Mouse (Mus musculus): ENCODE results near the gene Mau2. TPM values are rescaled to one million over a fixed set of nuclear protein-coding genes. Genes with fewer than 3 reads are reported as not detected.

Gene Mau2
- polyA plus RNA-seq, 2 experiments, result 50.5 to 85.5 TPM

- H3K4me2 ChIP-seq (replicated peaks; ENCODE audit: low read depth, low read length, severe bottlenecking), result no peak overlapping the region
- no peak overlapping the region for H3K4me3 ChIP-seq (replicated peaks; ENCODE audit: low read length)
- H3K4me1 ChIP-seq (ENCODE audit: control insufficient read depth, insufficient read depth, low read length), result peaks cover 6% of the 10 kb centered on the region
- H3K36me3 ChIP-seq (ENCODE audit: control insufficient read depth, insufficient read depth, low read length), result no peaks in the 10 kb centered on the region
- no peaks in the 10 kb centered on the region for H3K9me3 ChIP-seq (ENCODE audit: control insufficient read depth, low read length)
- TF ChIP-seq POLR2A (IDR thresholded peaks at IDR 0.05; ENCODE audit: borderline replicate concordance, extremely low read depth, insufficient read depth, insufficient read length), result no peak
- ATAC-seq (ENCODE audit: low FRiP score, low read depth) (no peak), DNase-seq (ENCODE audit: low spot score) (no peak)
- peaks cover 92% of the 10 kb centered on the region for H3K27me3 ChIP-seq (ENCODE audit: control insufficient read depth, insufficient read depth, low read length)
- 65% methylated on average over 1 of the region's 1 CpGs for WGBS
- H3K9ac ChIP-seq (ENCODE audit: low read depth, low read length, severe bottlenecking), result no peak overlapping the region
- no peak overlapping the region for H3K27ac ChIP-seq (replicated peaks; ENCODE audit: low read depth, low read length)
Measured at GRCm38 (mm10) chr8:70086151-70086550, 43.6 kb upstream of the Mau2 start.

GRCm38 (mm10) chr8:70084191-70085065 lies 41.9 kb upstream of the Mau2 start:
- DNase-seq (ENCODE audit: low spot score), result no peak
- Histone ChIP-seq H3K36me3 (ENCODE audit: control insufficient read depth, insufficient read depth, low read length) (no peaks in the 10 kb centered on the region), H3K4me1 (ENCODE audit: control insufficient read depth, insufficient read depth, low read length) (peaks cover 6% of the 10 kb centered on the region), H3K27ac (replicated peaks; ENCODE audit: low read depth, low read length) (no peak overlapping the region), H3K9me3 (ENCODE audit: control insufficient read depth, low read length) (no peaks in the 10 kb centered on the region), H3K9ac (ENCODE audit: low read depth, low read length, severe bottlenecking) (peak overlapping the region; percentile 40), H3K4me3 (replicated peaks; ENCODE audit: low read length) (peak overlapping the region; percentile 39), H3K4me2 (replicated peaks; ENCODE audit: low read depth, low read length, severe bottlenecking) (peak overlapping the region; percentile 66), H3K27me3 (ENCODE audit: control insufficient read depth, insufficient read depth, low read length) (peaks cover 77% of the 10 kb centered on the region)
- 0 out of 2 replicates have a peak, but pooled peaks have one; percentile 19 for ATAC-seq (ENCODE audit: low FRiP score, low read depth)
- TF ChIP-seq POLR2A (IDR thresholded peaks at IDR 0.05; ENCODE audit: borderline replicate concordance, extremely low read depth, insufficient read depth, insufficient read length), result no peak
- 3% methylated on average over 59 of the region's 71 CpGs for WGBS

GRCm38 (mm10) chr8:70083285-70083684 lies 40.8 kb upstream of the Mau2 start, which contains the start of gene Hapln4:
TSS of gene Hapln4 (plus strand) at chr8:70083457.
- H3K36me3 ChIP-seq (ENCODE audit: control insufficient read depth, insufficient read depth, low read length), result no peaks in the 10 kb centered on the region
- no peak within 1 kb of the TSS for H3K27ac ChIP-seq (replicated peaks; ENCODE audit: low read depth, low read length)
- DNase-seq (ENCODE audit: low spot score) (no peak), ATAC-seq (ENCODE audit: low FRiP score, low read depth) (no peak)
- 0% methylated on average over 26 of the region's 26 CpGs for WGBS
- H3K27me3 ChIP-seq (ENCODE audit: control insufficient read depth, insufficient read depth, low read length), result peaks cover 66% of the 10 kb centered on the region
- peaks cover 6% of the 10 kb centered on the region for H3K4me1 ChIP-seq (ENCODE audit: control insufficient read depth, insufficient read depth, low read length)
- H3K9ac ChIP-seq (ENCODE audit: low read depth, low read length, severe bottlenecking), result peak within 1 kb of the TSS; percentile 40
- H3K4me2 ChIP-seq (replicated peaks; ENCODE audit: low read depth, low read length, severe bottlenecking), result peak within 1 kb of the TSS; percentile 66
- no peak for TF ChIP-seq POLR2A (IDR thresholded peaks at IDR 0.05; ENCODE audit: borderline replicate concordance, extremely low read depth, insufficient read depth, insufficient read length)
- H3K9me3 ChIP-seq (ENCODE audit: control insufficient read depth, low read length), result no peaks in the 10 kb centered on the region
- H3K4me3 ChIP-seq (replicated peaks; ENCODE audit: low read length), result peak within 1 kb of the TSS; percentile 39

GRCm38 (mm10) chr8:70081976-70082375 lies 39.4 kb upstream of the Mau2 start:
- no peaks in the 10 kb centered on the region for H3K36me3 ChIP-seq (ENCODE audit: control insufficient read depth, insufficient read depth, low read length)
- no peak overlapping the region for H3K27ac ChIP-seq (replicated peaks; ENCODE audit: low read depth, low read length)
- TF ChIP-seq POLR2A (IDR thresholded peaks at IDR 0.05; ENCODE audit: borderline replicate concordance, extremely low read depth, insufficient read depth, insufficient read length), result no peak
- H3K4me2 ChIP-seq (replicated peaks; ENCODE audit: low read depth, low read length, severe bottlenecking), result no peak overlapping the region
- peaks cover 6% of the 10 kb centered on the region for H3K4me1 ChIP-seq (ENCODE audit: control insufficient read depth, insufficient read depth, low read length)
- no peak for ATAC-seq (ENCODE audit: low FRiP score, low read depth)
- peaks cover 53% of the 10 kb centered on the region for H3K27me3 ChIP-seq (ENCODE audit: control insufficient read depth, insufficient read depth, low read length)
- DNase-seq (ENCODE audit: low spot score), result no peak
- H3K9ac ChIP-seq (ENCODE audit: low read depth, low read length, severe bottlenecking), result no peak overlapping the region
- WGBS, result 96% methylated on average over 2 of the region's 2 CpGs
- no peak overlapping the region for H3K4me3 ChIP-seq (replicated peaks; ENCODE audit: low read length)
- H3K9me3 ChIP-seq (ENCODE audit: control insufficient read depth, low read length), result no peaks in the 10 kb centered on the region

GRCm38 (mm10) chr8:70073682-70074081 lies 31.1 kb upstream of the Mau2 start:
- Histone ChIP-seq H3K9me3 (ENCODE audit: control insufficient read depth, low read length) (no peaks in the 10 kb centered on the region), H3K36me3 (ENCODE audit: control insufficient read depth, insufficient read depth, low read length) (peaks cover 33% of the 10 kb centered on the region), H3K27ac (replicated peaks; ENCODE audit: low read depth, low read length) (no peak overlapping the region), H3K4me1 (ENCODE audit: control insufficient read depth, insufficient read depth, low read length) (0 out of 2 replicates have a peak, but pooled peaks cover 6% of the 10 kb centered on the region), H3K9ac (ENCODE audit: low read depth, low read length, severe bottlenecking) (no peak overlapping the region), H3K27me3 (ENCODE audit: control insufficient read depth, insufficient read depth, low read length) (no peaks in the 10 kb centered on the region), H3K4me2 (replicated peaks; ENCODE audit: low read depth, low read length, severe bottlenecking) (no peak overlapping the region), H3K4me3 (replicated peaks; ENCODE audit: low read length) (no peak overlapping the region)
- ATAC-seq (ENCODE audit: low FRiP score, low read depth), result no peak
- 85% methylated on average over 1 of the region's 1 CpGs for WGBS
- no peak for DNase-seq (ENCODE audit: low spot score)
- TF ChIP-seq POLR2A (IDR thresholded peaks at IDR 0.05; ENCODE audit: borderline replicate concordance, extremely low read depth, insufficient read depth, insufficient read length), result no peak
